8 mouse cellular contexts compared by ENCODE assay signal in genomic region chr1:105991931-105992837, GRCm38 (mm10). TPM values are rescaled to one million over a fixed set of nuclear protein-coding genes. Genes with fewer than 3 reads are reported as not detected.
A peak's percentile ranks its signal among the peaks of the same experiment; 100 is the strongest.
DNase-seq lines count a peak whose midpoint lies in the region; ATAC-seq and TF ChIP-seq lines count a peak whose summit lies in the region.

No protein-coding gene starts in this region.

- peak overlapping the region; percentile 96 for H3K27ac ChIP-seq in heart, embryonic 10.5 days
- no peak overlapping the region for H3K27ac ChIP-seq in forebrain, embryonic 12.5 days
- H3K27ac ChIP-seq in liver, embryonic 13.5 days, result peak overlapping the region; percentile 90

- H3K9me3 ChIP-seq in heart, embryonic 10.5 days, result no peaks in the 10 kb centered on the region
- H3K9me3 ChIP-seq in E14TG2a.4 (ENCODE audit: low read length), result no peaks in the 10 kb centered on the region
- no peaks in the 10 kb centered on the region for H3K9me3 ChIP-seq in forebrain, embryonic 12.5 days
- no peaks in the 10 kb centered on the region for H3K9me3 ChIP-seq in liver, embryonic 13.5 days (replicated peaks)

- H3K9ac ChIP-seq in forebrain, embryonic 12.5 days, result peak overlapping the region; percentile 83
- peak overlapping the region; percentile 91 for H3K9ac ChIP-seq in liver, embryonic 13.5 days

- peak overlapping the region; percentile 99 for H3K4me2 ChIP-seq in forebrain, embryonic 12.5 days
- H3K4me2 ChIP-seq in liver, embryonic 13.5 days, result peak overlapping the region; percentile 99

- intact Hi-C loops in heart, postnatal 36 days (cut with DNase I), result loop anchor here (2.0 to 10.0 kb wide), 3 partner anchors 101 to 765 kb away; partner anchors contain the start of genes Kdsr, Pign and Relch

- H3K4me3 ChIP-seq in heart, embryonic 10.5 days, result peak overlapping the region; percentile 87
- peak overlapping the region; percentile 89 for H3K4me3 ChIP-seq in E14TG2a.4 (replicated peaks; ENCODE audit: low read length)
- H3K4me3 ChIP-seq in forebrain, embryonic 12.5 days (replicated peaks), result peak overlapping the region; percentile 78
- peak overlapping the region; percentile 86 for H3K4me3 ChIP-seq in liver, embryonic 13.5 days (replicated peaks)

- no peaks in the 10 kb centered on the region for H3K27me3 ChIP-seq in heart, embryonic 10.5 days (ENCODE audit: insufficient read depth, poor library complexity, severe bottlenecking)
- peaks cover 12% of the 10 kb centered on the region for H3K27me3 ChIP-seq in E14TG2a.4 (ENCODE audit: insufficient read depth, low read length)
- no peaks in the 10 kb centered on the region for H3K27me3 ChIP-seq in forebrain, embryonic 12.5 days
- H3K27me3 ChIP-seq in liver, embryonic 13.5 days, result no peaks in the 10 kb centered on the region

- no peak for DNase-seq in heart, embryonic 10.5 days (ENCODE audit: low spot score)
- no peak for DNase-seq in heart, postnatal 36 days
- DNase-seq in liver, embryonic 13.5 days, result no peak
- DNase-seq in layer of hippocampus, adult 18-20 months (ENCODE audit: low spot score in 2 of 2), result no peak
- DNase-seq in retina, embryonic 14.5 days (ENCODE audit: low spot score), result no peak
- DNase-seq in lung, adult 18-20 months, result no peak

- TF ChIP-seq CTCF in E14TG2a.4 (conservative IDR thresholded peaks at IDR 0.05; ENCODE audit: low read length), result no peak

- ATAC-seq in forebrain, embryonic 12.5 days (ENCODE audit: low FRiP score), result no peak
- no peak for ATAC-seq in liver, embryonic 13.5 days (ENCODE audit: low read depth)

- WGBS in heart, embryonic 10.5 days, result 31% methylated on average over 17 of the region's 17 CpGs
- 27% methylated on average over 17 of the region's 17 CpGs for WGBS in forebrain, embryonic 12.5 days
- WGBS in liver, embryonic 13.5 days (ENCODE audit: insufficient replicate concordance), result 13% methylated on average over 17 of the region's 17 CpGs

- H3K4me1 ChIP-seq in heart, embryonic 10.5 days, result peaks cover 37% of the 10 kb centered on the region
- peaks cover 57% of the 10 kb centered on the region for H3K4me1 ChIP-seq in E14TG2a.4 (replicated peaks; ENCODE audit: low read depth, low read length)
- peaks cover 28% of the 10 kb centered on the region for H3K4me1 ChIP-seq in forebrain, embryonic 12.5 days
- H3K4me1 ChIP-seq in liver, embryonic 13.5 days (replicated peaks), result peaks cover 74% of the 10 kb centered on the region

- H3K36me3 ChIP-seq in heart, embryonic 10.5 days, result no peaks in the 10 kb centered on the region
- no peaks in the 10 kb centered on the region for H3K36me3 ChIP-seq in E14TG2a.4 (ENCODE audit: insufficient read depth, low read length)
- H3K36me3 ChIP-seq in forebrain, embryonic 12.5 days (replicated peaks), result no peaks in the 10 kb centered on the region
- H3K36me3 ChIP-seq in liver, embryonic 13.5 days, result no peaks in the 10 kb centered on the region

RNA-seq across cellular contexts. Expression of gene Zcchc2, which starts 2.0 kb away (rescaled TPM):
- 1.8 and 2.4 TPM in 2 replicates for polyA plus RNA-seq in heart, embryonic 10.5 days (2016; fragmentation: Nextera tagmentation; extraction: Ambion mirVana)
- total RNA-seq in heart, postnatal 36 days (2021), result 10 to 100 TPM in 1 of 2 experiments, 1 to 10 TPM in 1; 9.8 to 10.4 TPM
- polyA plus RNA-seq in forebrain, embryonic 12.5 days (2016; fragmentation: Nextera tagmentation; extraction: Ambion mirVana), result 2.2 TPM in 2 replicates
- polyA plus RNA-seq in liver, embryonic 13.5 days (2015; fragmentation: Nextera tagmentation; extraction: Ambion mirVana), result 1.2 and 1.4 TPM in 2 replicates
- 10 to 100 TPM; 19.7 to 22.6 TPM for total RNA-seq in layer of hippocampus, adult 18-20 months (2021)
